Mouse (Mus musculus): ENCODE results near the gene Btc. TPM values are rescaled to one million over a fixed set of nuclear protein-coding genes. Genes with fewer than 3 reads are reported as not detected.

Btc gene
- polyA plus RNA-seq, 1 experiment, result 0.04 TPM

DNA sequence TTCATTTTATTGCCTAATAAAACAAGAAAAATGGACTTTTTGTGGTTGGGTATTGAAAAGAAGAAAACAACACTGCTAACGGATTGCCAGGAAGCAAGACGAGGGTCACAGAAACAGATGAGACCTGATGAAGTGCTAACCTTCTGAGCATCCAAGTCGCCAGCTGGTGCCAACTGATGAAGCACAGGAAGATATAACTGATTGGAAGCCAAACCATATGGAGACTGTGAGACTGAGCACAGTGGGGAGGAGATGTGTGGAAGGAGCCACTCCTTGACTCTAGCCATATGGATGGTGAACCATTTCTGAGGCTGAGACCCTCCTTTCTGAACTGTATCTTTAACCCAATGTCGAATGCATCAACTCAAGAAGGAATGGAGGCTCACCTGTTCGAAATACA lies 57.1 kb downstream of the Btc start:
- Histone ChIP-seq H3K36me3 (ENCODE audit: control insufficient read depth, insufficient read depth, low read length) (no peaks in the 10 kb centered on the region), H3K27me3 (ENCODE audit: control insufficient read depth, insufficient read depth, low read length) (no peaks in the 10 kb centered on the region), H3K4me3 (ENCODE audit: control insufficient read depth, low read depth, low read length) (no peak overlapping the region), H3K27ac (ENCODE audit: control insufficient read depth, insufficient read depth, low read depth, low read length) (no peak overlapping the region), H3K4me1 (ENCODE audit: control insufficient read depth, insufficient read depth, low read length) (no peaks in the 10 kb centered on the region)
- TF ChIP-seq CTCF (IDR thresholded peaks at IDR 0.05; ENCODE audit: control insufficient read depth, insufficient read depth, insufficient replicate concordance, low read depth, low read length) (no peak), POLR2A (IDR thresholded peaks at IDR 0.05; ENCODE audit: control insufficient read depth, low read depth, low read length) (no peak)

DNA sequence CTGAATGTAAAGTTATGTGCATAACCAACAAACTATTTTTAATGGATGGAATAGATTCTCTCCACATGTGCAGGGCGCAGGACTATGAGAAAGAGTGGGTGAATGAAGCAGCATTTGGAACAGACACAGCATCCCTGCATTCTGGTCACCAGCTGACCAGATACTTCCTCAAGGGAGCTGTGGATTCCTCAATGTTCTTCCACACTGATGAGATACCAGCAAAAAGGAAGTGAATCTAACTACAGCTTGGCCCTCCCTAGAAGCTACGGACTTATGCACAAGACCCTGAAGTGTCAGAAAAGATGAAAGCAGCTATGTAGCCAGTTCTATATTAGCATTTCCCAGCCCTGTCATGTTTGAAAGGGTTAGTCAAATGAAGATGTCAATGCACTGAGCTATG lies 57.7 kb downstream of the Btc start:
- no peak for TF ChIP-seq CTCF (IDR thresholded peaks at IDR 0.05; ENCODE audit: control insufficient read depth, insufficient read depth, insufficient replicate concordance, low read depth, low read length)
- Histone ChIP-seq H3K4me3 (ENCODE audit: control insufficient read depth, low read depth, low read length) (no peak overlapping the region), H3K4me1 (ENCODE audit: control insufficient read depth, insufficient read depth, low read length) (no peaks in the 10 kb centered on the region), H3K27me3 (ENCODE audit: control insufficient read depth, insufficient read depth, low read length) (no peaks in the 10 kb centered on the region), H3K36me3 (ENCODE audit: control insufficient read depth, insufficient read depth, low read length) (no peaks in the 10 kb centered on the region), H3K27ac (ENCODE audit: control insufficient read depth, insufficient read depth, low read depth, low read length) (no peak overlapping the region)

DNA sequence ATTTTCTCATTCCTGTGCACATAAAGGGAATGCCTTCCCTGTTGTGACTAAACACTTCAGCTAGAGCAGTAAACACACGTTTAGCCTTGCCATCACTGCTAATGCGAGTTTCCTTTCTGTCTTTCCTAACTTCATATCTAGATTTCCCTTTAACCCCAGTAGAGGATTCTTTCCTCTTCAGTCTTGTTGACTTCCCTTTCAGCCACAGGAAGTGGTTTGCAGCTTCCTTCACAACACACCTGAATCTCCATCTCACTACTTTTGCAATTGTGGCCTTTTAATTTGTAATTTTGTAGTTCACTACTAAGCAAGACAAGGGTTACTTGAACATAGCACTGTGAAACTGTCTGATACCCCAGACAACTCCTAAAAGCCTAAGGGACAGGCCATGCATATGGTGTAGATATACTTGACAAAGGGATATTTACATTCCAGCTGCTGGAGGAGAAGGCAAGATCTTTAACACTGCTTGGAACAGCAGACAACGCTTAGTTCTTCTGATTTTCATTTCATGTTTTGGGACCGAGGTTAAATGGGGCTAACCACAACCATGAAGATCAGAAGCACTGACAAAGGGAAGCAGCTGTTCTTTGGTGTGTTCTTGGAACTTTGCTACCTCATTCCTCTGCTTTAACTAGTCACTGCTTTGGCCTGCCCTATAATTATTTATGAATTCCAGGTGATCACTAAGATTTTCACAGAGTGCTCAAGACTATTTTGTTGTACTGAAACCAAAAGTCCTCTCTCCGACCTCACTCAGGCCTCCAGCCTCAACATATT lies 60.6 kb downstream of the Btc start:
- no peak for TF ChIP-seq POLR2A (IDR thresholded peaks at IDR 0.05; ENCODE audit: control insufficient read depth, low read depth, low read length)
- TF ChIP-seq CTCF (IDR thresholded peaks at IDR 0.05; ENCODE audit: control insufficient read depth, insufficient read depth, insufficient replicate concordance, low read depth, low read length), result no peak
- no peaks in the 10 kb centered on the region for H3K4me1 ChIP-seq (ENCODE audit: control insufficient read depth, insufficient read depth, low read length)
- no peaks in the 10 kb centered on the region for H3K27me3 ChIP-seq (ENCODE audit: control insufficient read depth, insufficient read depth, low read length)
- H3K4me3 ChIP-seq (ENCODE audit: control insufficient read depth, low read depth, low read length), result no peak overlapping the region
- no peak overlapping the region for H3K27ac ChIP-seq (ENCODE audit: control insufficient read depth, insufficient read depth, low read depth, low read length)
- H3K36me3 ChIP-seq (ENCODE audit: control insufficient read depth, insufficient read depth, low read length), result no peaks in the 10 kb centered on the region

DNA sequence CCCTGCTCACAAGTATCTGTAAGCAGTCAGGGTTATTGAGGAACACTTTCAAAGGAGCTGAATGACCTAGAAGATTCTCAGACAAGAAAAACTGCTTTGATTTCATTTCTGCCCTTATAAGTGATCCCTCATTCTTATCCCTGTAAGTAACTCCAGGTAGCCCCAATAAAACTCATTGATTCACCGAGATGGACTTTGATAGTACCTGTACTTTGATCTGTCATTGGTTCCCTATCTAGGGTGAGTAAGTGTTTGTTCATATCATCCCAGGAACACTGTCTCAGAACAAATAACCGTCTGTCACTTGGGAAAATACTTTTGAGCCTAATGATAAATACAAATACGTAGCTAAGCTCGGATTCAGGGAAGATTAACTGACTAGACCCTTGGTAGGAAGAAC lies 68.6 kb downstream of the Btc start:
- TF ChIP-seq CTCF (IDR thresholded peaks at IDR 0.05; ENCODE audit: control insufficient read depth, insufficient read depth, insufficient replicate concordance, low read depth, low read length) (no peak), POLR2A (IDR thresholded peaks at IDR 0.05; ENCODE audit: control insufficient read depth, low read depth, low read length) (no peak)
- H3K27ac ChIP-seq (ENCODE audit: control insufficient read depth, insufficient read depth, low read depth, low read length), result no peak overlapping the region
- H3K27me3 ChIP-seq (ENCODE audit: control insufficient read depth, insufficient read depth, low read length), result no peaks in the 10 kb centered on the region
- no peaks in the 10 kb centered on the region for H3K4me1 ChIP-seq (ENCODE audit: control insufficient read depth, insufficient read depth, low read length)
- no peak overlapping the region for H3K4me3 ChIP-seq (ENCODE audit: control insufficient read depth, low read depth, low read length)
- no peaks in the 10 kb centered on the region for H3K36me3 ChIP-seq (ENCODE audit: control insufficient read depth, insufficient read depth, low read length)

DNA sequence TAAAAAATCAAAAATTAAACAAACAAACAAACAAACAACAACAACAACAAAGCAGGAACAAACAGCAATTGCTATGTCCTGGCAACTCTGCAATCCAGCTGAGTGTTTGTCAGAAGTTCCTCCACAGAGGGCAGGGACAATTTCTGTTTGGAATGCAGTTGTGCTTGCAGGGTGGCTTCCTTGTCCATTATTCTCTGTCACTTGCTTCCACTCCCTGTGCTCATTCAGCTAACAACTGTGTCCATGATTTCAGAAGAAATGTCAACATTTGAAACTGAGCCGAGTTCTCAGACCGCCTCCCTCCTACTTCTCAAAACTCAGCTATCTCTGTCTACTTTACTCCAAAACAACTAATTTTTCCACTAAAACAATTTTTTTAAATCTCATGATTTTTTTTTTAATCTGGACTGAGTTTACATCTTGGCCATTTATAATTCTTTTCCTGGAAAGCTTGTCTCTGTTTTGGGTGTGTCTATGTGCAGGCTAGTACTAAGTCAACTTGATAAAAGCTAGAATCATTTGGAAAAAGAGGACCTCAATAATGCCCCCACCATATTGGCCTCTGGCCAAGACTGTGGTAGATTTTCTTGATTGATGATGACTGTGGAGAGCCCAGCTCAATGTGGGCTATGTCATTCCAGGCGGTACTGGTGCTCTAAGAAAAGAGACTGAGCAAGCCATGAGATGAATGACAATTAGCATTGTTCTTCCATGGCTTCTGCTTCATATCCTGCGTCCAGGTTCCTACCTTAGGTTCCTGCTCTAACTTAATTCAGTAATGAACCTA lies 70.5 kb downstream of the Btc start:
- no peaks in the 10 kb centered on the region for H3K4me1 ChIP-seq (ENCODE audit: control insufficient read depth, insufficient read depth, low read length)
- no peak overlapping the region for H3K27ac ChIP-seq (ENCODE audit: control insufficient read depth, insufficient read depth, low read depth, low read length)
- no peak overlapping the region for H3K4me3 ChIP-seq (ENCODE audit: control insufficient read depth, low read depth, low read length)
- no peak for TF ChIP-seq CTCF (IDR thresholded peaks at IDR 0.05; ENCODE audit: control insufficient read depth, insufficient read depth, insufficient replicate concordance, low read depth, low read length)
- no peak for TF ChIP-seq POLR2A (IDR thresholded peaks at IDR 0.05; ENCODE audit: control insufficient read depth, low read depth, low read length)
- no peaks in the 10 kb centered on the region for H3K36me3 ChIP-seq (ENCODE audit: control insufficient read depth, insufficient read depth, low read length)
- no peaks in the 10 kb centered on the region for H3K27me3 ChIP-seq (ENCODE audit: control insufficient read depth, insufficient read depth, low read length)

DNA sequence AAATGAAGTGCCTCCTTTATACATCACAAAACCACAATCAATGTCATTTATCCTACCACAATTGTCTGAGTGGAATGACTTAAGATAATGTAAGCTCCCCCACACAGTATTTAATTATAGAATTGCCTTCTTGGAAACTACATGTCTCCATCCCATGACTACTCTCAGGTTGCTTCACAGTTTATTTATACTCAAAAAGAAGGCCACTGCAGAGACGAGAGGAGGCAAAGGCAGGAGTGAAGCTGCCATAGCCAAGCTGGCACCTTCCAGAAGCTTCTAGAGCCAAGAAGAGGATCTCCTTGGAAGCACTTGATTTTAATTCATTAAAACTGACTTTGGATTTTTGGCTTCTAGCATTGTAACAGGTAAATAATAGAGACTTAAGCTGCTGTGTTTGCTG lies 81.0 kb downstream of the Btc start:
- TF ChIP-seq POLR2A (IDR thresholded peaks at IDR 0.05; ENCODE audit: control insufficient read depth, low read depth, low read length) (no peak), CTCF (IDR thresholded peaks at IDR 0.05; ENCODE audit: control insufficient read depth, insufficient read depth, insufficient replicate concordance, low read depth, low read length) (no peak)
- Histone ChIP-seq H3K4me3 (ENCODE audit: control insufficient read depth, low read depth, low read length) (no peak overlapping the region), H3K27ac (ENCODE audit: control insufficient read depth, insufficient read depth, low read depth, low read length) (no peak overlapping the region), H3K36me3 (ENCODE audit: control insufficient read depth, insufficient read depth, low read length) (no peaks in the 10 kb centered on the region), H3K27me3 (ENCODE audit: control insufficient read depth, insufficient read depth, low read length) (no peaks in the 10 kb centered on the region), H3K4me1 (ENCODE audit: control insufficient read depth, insufficient read depth, low read length) (no peaks in the 10 kb centered on the region)

DNA sequence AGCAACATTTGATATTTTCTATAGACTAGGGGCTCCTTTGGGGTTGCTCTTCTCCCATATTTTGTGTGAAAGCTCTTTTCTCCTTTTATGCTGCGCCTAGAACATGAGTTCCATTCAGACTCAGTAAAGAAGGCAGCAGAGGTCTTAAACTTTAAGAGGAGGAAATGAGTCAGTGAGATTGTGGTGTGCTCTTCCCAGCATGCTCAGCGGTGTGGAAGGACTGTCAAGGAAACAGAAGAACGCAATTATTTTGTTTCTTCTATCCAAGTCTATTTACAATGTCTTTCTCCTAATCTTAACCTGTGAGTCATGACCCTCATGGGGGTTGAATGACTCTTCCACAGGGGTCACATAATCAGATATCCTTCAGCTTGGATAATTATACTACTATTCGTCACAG lies 82.4 kb downstream of the Btc start:
- no peak overlapping the region for H3K27ac ChIP-seq (ENCODE audit: control insufficient read depth, insufficient read depth, low read depth, low read length)
- H3K4me1 ChIP-seq (ENCODE audit: control insufficient read depth, insufficient read depth, low read length), result no peaks in the 10 kb centered on the region
- no peak overlapping the region for H3K4me3 ChIP-seq (ENCODE audit: control insufficient read depth, low read depth, low read length)
- H3K36me3 ChIP-seq (ENCODE audit: control insufficient read depth, insufficient read depth, low read length), result no peaks in the 10 kb centered on the region
- TF ChIP-seq CTCF (IDR thresholded peaks at IDR 0.05; ENCODE audit: control insufficient read depth, insufficient read depth, insufficient replicate concordance, low read depth, low read length) (no peak), POLR2A (IDR thresholded peaks at IDR 0.05; ENCODE audit: control insufficient read depth, low read depth, low read length) (no peak)
- H3K27me3 ChIP-seq (ENCODE audit: control insufficient read depth, insufficient read depth, low read length), result no peaks in the 10 kb centered on the region
